Mouse (Mus musculus) thymus, adult 2 months (tissue): Measurements from ENCODE around the gene Pex10. TPM values are rescaled to one million over a fixed set of nuclear protein-coding genes. Genes with fewer than 3 reads are reported as not detected.

Experiments
- DNase-seq: peaks from one replicate; pipeline ENCODE4 v3.0.0; 2021
- H3K27ac ChIP-seq: fragments of 200-500 bp; 2 replicates; pipeline ENCODE4 v1.5.1; 2012; ENCODE audit warnings: low read length, control low read depth; ENCODE audit not compliant: control insufficient read depth, insufficient read depth
- H3K27me3 ChIP-seq: fragments of 200-500 bp; 2 replicates; pipeline ENCODE4 v1.6.1; 2012; ENCODE audit warnings: mild to moderate bottlenecking, low read length, moderate library complexity, mixed read lengths; ENCODE audit not compliant: control insufficient read depth, insufficient read depth
- H3K36me3 ChIP-seq: fragments of 200-500 bp; 2 replicates; pipeline ENCODE4 v1.6.1; 2012; ENCODE audit warnings: mild to moderate bottlenecking, low read length, moderate library complexity; ENCODE audit not compliant: control insufficient read depth, insufficient read depth
- H3K4me1 ChIP-seq: fragments of 200-500 bp; replicated peaks from 2 replicates; pipeline ENCODE4 v1.6.1; 2012; ENCODE audit warnings: low read length; ENCODE audit not compliant: control insufficient read depth, insufficient read depth
- H3K4me3 ChIP-seq: fragments of 200-500 bp; 2 replicates; pipeline ENCODE4 v1.5.1; 2012; ENCODE audit warnings: mild to moderate bottlenecking, low read length, control low read depth, moderate library complexity; ENCODE audit not compliant: control insufficient read depth, insufficient read depth
- CTCF ChIP-seq: fragments of 200-500 bp; IDR thresholded peaks from 2 replicates; pipeline ENCODE4 v1.5.1; 2012; ENCODE audit warnings: mild to moderate bottlenecking, control low read depth, low read length, moderate library complexity, borderline replicate concordance; ENCODE audit not compliant: control insufficient read depth, poor library complexity, insufficient read depth; ENCODE audit errors: extremely low read depth
- POLR2A ChIP-seq: fragments of 200-500 bp; IDR thresholded peaks from 2 replicates; pipeline ENCODE4 v1.6.1; 2012; ENCODE audit warnings: mild to moderate bottlenecking, low read length, control low read depth, moderate library complexity; ENCODE audit not compliant: control insufficient read depth, poor library complexity, insufficient read depth; ENCODE audit errors: extremely low read depth
- WGBS: fragments of 180-500 bp; shearing (Covaris S2); methylation state at CpG from one replicate; pipeline ENCODE4 v1.1.7; 2018; 5-methylcytosine and 5-hydroxymethylcytosine counted together
- polyA plus RNA-seq: library from polyadenylated mRNA; depleted of rRNA; stranded (reverse); fragments of >200 nt; gene quantifications from 2 replicates; pipeline ENCODE4 v1.2.3, GENCODE M21; 2012; rRNA removed

Pex10 gene
- polyA plus RNA-seq: 32.8 and 38.0 TPM in 2 replicates

- Histone ChIP-seq H3K4me1 (peaks cover 14% of the 10 kb centered on the region), H3K36me3 (peaks cover 18% of the 10 kb centered on the region), H3K27me3 (no peaks in the 10 kb centered on the region), H3K4me3 (peak within 1 kb of the TSS; percentile 58), H3K27ac (peak within 1 kb of the TSS; percentile 0; the same call in 1 of the 2 replicates)
- peak; percentile 83 for TF ChIP-seq POLR2A
- peak; percentile 71; the same call in 1 of the 2 replicates for TF ChIP-seq CTCF
- WGBS: under 1% methylated on average over 48 of the region's 48 CpGs
- peak; percentile 97 for DNase-seq
Measured at GRCm38 (mm10) chr4:155066834-155067522, at the start of gene Pex10. TSS of gene Pex10 (plus strand) at chr4:155067016.

- H3K4me3 ChIP-seq: no peak overlapping the region
- TF ChIP-seq CTCF (no peak), POLR2A (no peak)
- 0 out of 2 replicates have a peak, but pooled peaks cover 2% of the 10 kb centered on the region for H3K4me1 ChIP-seq
- no peak overlapping the region for H3K27ac ChIP-seq
- no peaks in the 10 kb centered on the region for H3K36me3 ChIP-seq
- WGBS: 85% methylated on average over 11 of the region's 11 CpGs
- no peaks in the 10 kb centered on the region for H3K27me3 ChIP-seq
- DNase-seq: no peak
Measured at GRCm38 (mm10) chr4:155017253-155017878, 49.5 kb upstream of the Pex10 start.

- Histone ChIP-seq H3K4me3 (no peak overlapping the region), H3K27ac (no peak overlapping the region), H3K4me1 (0 out of 2 replicates have a peak, but pooled peaks cover 2% of the 10 kb centered on the region), H3K27me3 (no peaks in the 10 kb centered on the region), H3K36me3 (no peaks in the 10 kb centered on the region)
- no peak for DNase-seq
- WGBS: 74% methylated on average over 8 of the region's 8 CpGs
- TF ChIP-seq CTCF (no peak), POLR2A (no peak)
Measured at GRCm38 (mm10) chr4:155018066-155018465, 48.8 kb upstream of the Pex10 start.

GRCm38 (mm10) chr4:155018601-155019335, 48.0 kb upstream of the Pex10 start:
- DNase-seq: peak; percentile 11
- 13% methylated on average over 15 of the region's 15 CpGs for WGBS

GRCm38 (mm10) chr4:155019336-155019847, 47.4 kb upstream of the Pex10 start:
- peak; percentile 15 for DNase-seq

More at GRCm38 (mm10) chr4:155018601-155019335, 48.0 kb upstream of the Pex10 start:
- Histone ChIP-seq H3K27me3 (no peaks in the 10 kb centered on the region), H3K27ac (no peak overlapping the region), H3K36me3 (no peaks in the 10 kb centered on the region), H3K4me3 (no peak overlapping the region), H3K4me1 (0 out of 2 replicates have a peak, but pooled peaks cover 2% of the 10 kb centered on the region)
- TF ChIP-seq CTCF (no peak), POLR2A (no peak)

GRCm38 (mm10) chr4:155020141-155020540, 46.7 kb upstream of the Pex10 start:
- Histone ChIP-seq H3K27ac (no peak overlapping the region), H3K4me3 (no peak overlapping the region), H3K4me1 (0 out of 2 replicates have a peak, but pooled peaks cover 2% of the 10 kb centered on the region), H3K27me3 (no peaks in the 10 kb centered on the region), H3K36me3 (no peaks in the 10 kb centered on the region)
- WGBS: 71% methylated on average over 1 of the region's 1 CpGs
- no peak for DNase-seq
- TF ChIP-seq CTCF (no peak), POLR2A (no peak)

More at GRCm38 (mm10) chr4:155019336-155019847, 47.4 kb upstream of the Pex10 start:
- Histone ChIP-seq H3K27me3 (no peaks in the 10 kb centered on the region), H3K4me3 (no peak overlapping the region), H3K4me1 (0 out of 2 replicates have a peak, but pooled peaks cover 2% of the 10 kb centered on the region), H3K27ac (no peak overlapping the region), H3K36me3 (no peaks in the 10 kb centered on the region)
- WGBS: 4% methylated on average over 10 of the region's 10 CpGs
- TF ChIP-seq POLR2A (no peak), CTCF (no peak)
